Mouse (Mus musculus): ENCODE measurements at regions not wholly inside any gene's neighbourhood (a gene's known extent, or its start where the extent isn't known, plus 50 kb on each side); places are given as distances from the start of the nearest gene placed in this dataset.

DNA sequence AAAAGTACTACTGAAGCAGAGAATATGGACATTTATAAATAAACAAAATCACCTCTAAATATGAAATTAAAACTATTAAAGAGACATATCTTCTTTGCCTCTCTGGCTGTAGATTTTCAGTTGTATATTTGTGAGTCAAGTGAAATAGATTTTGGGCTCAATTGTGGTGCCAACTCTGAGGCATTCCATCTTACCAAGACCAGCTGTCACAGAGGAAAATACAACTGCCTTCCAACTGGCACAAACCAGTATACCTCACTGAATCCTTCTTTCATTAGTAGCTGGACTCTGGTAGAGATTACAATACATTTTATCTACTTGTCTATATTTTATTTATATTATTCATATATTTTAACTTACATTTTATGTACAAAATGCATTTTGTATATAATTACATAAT is 72.7 kb upstream of the Sgcd start:
- no peak for TF ChIP-seq POLR2A (IDR thresholded peaks at IDR 0.05; ENCODE audit: extremely low read depth, insufficient read depth, low read length)
- TF ChIP-seq CTCF (IDR thresholded peaks at IDR 0.05; ENCODE audit: extremely low read depth, insufficient read depth, low read length): no peak
- no peak overlapping the region for H3K27ac ChIP-seq (ENCODE audit: insufficient read depth, low read length)

GRCm38 (mm10) chr11:48051156-48051866 is 62.5 kb upstream of the Sgcd start:
- Histone ChIP-seq H3K27ac (ENCODE audit: insufficient read depth, low read length) (no peak overlapping the region), H3K4me3 (ENCODE audit: insufficient read depth, low read length) (no peak overlapping the region), H3K4me1 (ENCODE audit: control insufficient read depth, insufficient read depth, low read length) (no peaks in the 10 kb centered on the region)
- no peak for TF ChIP-seq POLR2A (IDR thresholded peaks at IDR 0.05; ENCODE audit: extremely low read depth, insufficient read depth, low read length)

More for the DNA sequence above, 72.7 kb upstream of the Sgcd start:
- H3K4me1 ChIP-seq (ENCODE audit: control insufficient read depth, insufficient read depth, low read length): no peaks in the 10 kb centered on the region
- H3K4me3 ChIP-seq (ENCODE audit: insufficient read depth, low read length): no peak overlapping the region

GRCm38 (mm10) chr11:48048311-48048710 is 59.5 kb upstream of the Sgcd start:
- no peaks in the 10 kb centered on the region; the same call in 1 of the 2 replicates for H3K4me1 ChIP-seq (ENCODE audit: control insufficient read depth, insufficient read depth, low read length)
- H3K27ac ChIP-seq (ENCODE audit: insufficient read depth, low read length): no peak overlapping the region
- no peak for TF ChIP-seq CTCF (IDR thresholded peaks at IDR 0.05; ENCODE audit: extremely low read depth, insufficient read depth, low read length)
- TF ChIP-seq POLR2A (IDR thresholded peaks at IDR 0.05; ENCODE audit: extremely low read depth, insufficient read depth, low read length): no peak
- H3K4me3 ChIP-seq (ENCODE audit: insufficient read depth, low read length): no peak overlapping the region

All from cortical plate, adult 2 months (tissue).